Mouse (Mus musculus) c-Kit-positive CD71-positive TER-119-negative erythroid progenitor cells, embryonic 14.5 days (primary cell): ENCODE data around the gene Rac1.
A peak's percentile ranks its signal among the peaks of the same experiment; 100 is the strongest.
"Not testable (repeated sequence)": the region's sequence is repeated elsewhere in the genome, so short reads cannot be mapped to it uniquely, and the experiment has no call there.

Experiments
- DNase-seq: peaks from one replicate; pipeline ENCODE4 v3.0.0-alpha.2; 2013; ENCODE audit warnings: low read depth

Rac1 gene

DNA sequence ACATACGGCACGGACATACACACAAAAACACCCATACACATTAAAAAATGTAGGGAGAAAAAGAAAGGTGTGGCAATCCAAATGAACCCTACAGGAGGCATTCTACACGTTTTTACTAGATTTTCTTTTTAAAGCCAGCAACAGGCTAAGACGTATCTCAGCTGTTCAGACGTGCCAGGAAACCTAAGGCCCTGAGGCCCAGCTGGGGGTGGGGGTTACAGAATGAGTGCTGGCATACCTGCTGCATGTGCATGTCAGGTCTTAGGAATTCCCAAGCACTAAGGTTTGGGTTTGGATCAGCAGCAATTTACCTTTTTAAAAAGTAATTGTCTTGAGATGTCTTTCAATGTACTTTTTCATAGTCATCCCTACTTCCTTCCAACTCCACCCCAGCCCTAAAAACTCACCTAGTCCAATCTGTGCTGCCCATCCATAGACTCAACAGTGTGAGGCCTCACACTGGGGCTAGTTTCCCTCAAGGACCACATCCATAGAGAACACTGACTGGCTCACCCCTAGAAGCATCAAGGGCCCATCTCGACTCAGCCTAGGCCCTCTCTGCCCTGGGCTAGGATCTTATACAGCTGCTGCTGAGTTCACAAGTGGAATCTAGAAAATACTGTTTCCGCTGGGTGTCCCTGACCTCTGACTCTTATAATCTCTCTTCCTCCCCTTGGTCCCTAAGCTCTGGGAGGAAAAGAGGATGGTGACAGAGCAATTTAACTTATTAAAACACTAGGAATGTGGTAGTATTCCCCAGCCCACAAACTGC, 2.2 kb downstream of the Rac1 start:
- DNase-seq = no peak

DNA sequence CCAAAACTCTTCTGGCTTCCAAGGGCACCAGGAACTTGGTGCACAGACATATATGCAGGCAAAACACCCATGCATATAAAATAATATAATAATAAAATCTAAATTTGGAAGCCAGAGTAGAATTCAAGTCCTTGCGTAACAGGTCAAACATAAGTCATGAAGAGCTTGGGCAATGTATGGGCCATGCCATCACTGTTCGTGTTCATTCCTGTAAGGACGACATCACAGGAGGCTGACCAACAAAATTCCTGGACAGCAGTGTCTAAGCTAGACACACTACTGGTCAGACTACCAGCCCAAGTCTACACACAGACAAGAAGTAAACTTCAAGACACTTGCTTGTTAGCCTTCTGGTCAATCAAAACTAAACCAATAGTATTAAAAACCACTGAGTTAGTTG, 5.0 kb downstream of the Rac1 start:
- no peak for DNase-seq

DNA sequence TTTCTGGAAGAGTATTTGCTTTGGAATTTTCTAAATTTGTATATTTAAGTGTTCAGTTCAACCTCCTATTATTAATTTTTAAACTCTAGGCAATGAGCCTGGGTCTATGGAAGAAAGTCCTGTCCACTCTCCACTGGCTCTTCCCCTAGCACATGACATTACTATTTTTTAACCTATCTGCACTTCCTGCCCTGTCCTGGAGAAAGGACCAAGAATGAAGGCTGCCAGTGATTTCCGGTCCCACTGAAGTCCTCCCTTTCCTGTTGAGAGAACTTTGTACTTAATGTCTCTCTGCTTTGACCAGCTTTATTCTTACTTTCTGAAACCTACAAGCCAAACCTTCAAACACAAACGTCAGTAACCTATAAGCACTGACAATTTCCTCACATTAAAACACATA, 7.4 kb downstream of the Rac1 start:
- no peak for DNase-seq

DNA sequence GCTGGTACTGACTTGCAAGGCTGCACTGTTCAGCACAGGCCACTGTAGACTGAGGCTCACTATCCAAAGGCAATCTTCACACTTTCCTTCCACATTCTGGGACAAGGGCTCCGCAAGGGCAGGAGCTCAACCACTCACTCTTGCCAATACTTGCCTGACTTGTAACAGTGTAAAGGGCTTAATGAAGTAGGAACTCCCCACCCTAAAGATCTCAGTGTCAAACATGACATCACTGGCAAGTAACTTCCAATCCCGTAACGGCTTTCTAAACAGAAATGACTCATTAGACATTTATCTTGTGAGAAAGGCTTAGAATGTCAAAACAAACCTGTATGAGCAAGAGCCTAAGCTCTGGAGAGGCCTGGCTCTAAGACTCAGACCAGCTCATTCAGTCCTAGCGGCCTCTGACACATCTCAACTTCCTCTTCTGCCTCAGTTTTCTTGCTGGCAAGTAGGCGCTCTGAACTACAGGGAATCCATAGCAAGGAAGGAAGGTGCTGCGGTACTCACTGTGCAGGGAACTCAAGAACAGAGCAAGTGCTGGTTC, 9.7 kb downstream of the Rac1 start:
- DNase-seq = no peak

DNA sequence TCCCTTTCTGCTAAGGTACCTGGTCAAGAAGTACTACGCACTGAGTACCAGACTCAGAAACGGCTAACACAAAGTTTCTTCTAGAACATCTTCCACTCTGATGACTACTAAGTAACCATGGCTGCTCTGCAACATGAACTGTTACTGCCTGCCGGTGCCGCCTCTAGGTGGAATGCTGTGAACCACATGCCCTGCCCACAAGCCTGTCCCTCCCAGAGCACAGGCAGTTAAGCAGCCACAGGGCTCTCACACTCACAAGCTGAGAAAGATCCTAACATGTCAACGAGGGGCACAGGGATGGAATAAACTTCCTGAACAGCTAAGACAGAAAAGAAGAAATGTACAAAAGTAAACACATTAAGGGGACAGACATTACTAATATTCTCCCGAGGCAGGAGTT, 10.4 kb downstream of the Rac1 start:
- DNase-seq = no peak

DNA sequence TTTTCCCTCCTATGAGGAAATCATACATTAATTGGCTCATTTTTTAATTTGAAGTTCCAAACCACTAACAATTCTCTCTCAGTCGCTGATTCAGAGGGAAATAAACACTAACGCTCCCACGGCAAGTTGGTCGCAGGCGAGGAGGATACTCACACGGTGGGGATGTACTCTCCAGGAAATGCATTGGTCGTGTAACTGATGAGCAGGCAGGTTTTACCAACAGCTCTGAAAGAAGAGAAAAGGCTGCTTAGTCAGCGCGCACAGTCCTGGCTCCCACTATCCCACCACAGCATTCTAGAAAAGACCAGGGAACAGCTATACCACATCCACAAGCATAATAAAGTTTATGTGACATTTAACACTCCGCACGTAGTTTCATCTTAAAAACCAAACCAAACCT, 10.8 kb downstream of the Rac1 start:
- no peak for DNase-seq

DNA sequence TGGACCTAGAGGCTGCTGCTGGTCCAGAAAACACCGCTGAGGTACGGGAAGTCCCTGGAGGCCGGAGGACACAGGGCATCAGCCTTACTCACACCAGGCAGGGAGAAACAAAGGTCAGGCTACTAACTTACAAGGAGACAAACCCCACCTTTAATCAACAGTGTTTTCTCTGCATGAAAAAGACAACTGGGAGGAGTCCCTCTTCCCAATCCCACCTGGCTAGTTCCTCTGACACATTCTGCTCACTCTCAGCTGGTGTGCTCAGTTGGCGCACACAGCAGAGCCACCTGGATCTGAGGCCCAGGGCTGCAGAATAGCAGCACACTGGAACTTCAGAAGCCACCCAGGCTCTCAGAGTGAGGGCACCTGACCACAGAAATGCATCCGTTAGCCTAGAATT, 13.0 kb downstream of the Rac1 start:
- no peak for DNase-seq

DNA sequence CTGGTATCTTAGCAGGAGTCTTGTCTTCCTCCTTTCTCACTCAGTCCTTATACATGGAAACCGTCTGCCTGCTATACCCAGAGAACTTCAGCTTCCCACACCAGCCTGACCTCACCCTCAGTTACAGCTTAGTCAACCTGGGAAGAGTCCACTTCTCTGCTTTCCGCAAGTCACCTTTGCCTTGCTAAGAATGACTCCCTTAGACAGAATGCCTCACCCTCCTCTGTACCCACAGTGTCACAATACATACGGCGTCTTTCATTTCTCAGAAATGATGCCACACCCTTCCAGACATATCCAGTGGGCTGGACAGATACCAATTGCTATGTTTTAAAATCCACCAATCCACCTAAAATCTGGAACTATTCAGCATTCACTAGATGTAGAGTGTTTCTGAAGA, 15.5 kb downstream of the Rac1 start:
- DNase-seq = peak; percentile 72

DNA sequence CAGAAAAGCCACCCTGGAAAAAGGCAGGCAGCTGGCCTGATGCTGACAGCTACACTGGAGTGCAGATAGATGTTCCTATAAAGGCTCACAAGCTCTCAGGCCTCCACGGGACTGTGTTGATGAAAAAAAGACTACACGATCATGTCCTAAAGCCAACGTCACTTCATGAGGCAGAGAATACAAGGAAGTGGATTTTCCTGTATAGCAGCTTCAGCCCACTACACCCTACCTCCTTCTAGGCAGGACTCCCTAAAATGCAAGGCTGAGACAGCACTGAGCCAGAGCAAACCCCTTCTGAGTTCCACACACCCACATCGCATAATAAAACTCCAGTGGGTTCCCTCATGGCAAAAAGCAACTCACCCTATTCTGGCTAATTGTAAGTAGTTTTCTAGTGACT, 16.3 kb downstream of the Rac1 start:
- DNase-seq = no peak

DNA sequence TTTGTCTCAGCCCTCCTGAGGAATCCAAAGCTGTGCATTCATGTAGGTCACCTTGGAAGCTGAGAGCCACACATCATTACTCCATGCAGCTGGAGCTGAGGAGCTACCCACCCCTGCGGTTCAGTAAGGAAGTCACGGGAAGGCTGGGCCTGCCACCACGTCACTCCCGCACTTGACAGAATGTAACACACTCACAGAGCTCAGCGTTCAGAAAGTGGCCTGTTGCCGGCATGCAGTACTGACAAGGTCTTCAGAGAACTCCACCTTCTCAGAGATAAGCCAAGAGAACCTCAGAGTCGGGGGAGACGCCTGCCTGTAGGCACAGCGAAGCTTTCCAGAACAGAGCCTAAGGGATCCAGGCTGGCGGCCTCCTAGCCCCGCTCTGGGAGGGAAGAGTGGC, 18.1 kb downstream of the Rac1 start:
- DNase-seq = peak; percentile 59

DNA sequence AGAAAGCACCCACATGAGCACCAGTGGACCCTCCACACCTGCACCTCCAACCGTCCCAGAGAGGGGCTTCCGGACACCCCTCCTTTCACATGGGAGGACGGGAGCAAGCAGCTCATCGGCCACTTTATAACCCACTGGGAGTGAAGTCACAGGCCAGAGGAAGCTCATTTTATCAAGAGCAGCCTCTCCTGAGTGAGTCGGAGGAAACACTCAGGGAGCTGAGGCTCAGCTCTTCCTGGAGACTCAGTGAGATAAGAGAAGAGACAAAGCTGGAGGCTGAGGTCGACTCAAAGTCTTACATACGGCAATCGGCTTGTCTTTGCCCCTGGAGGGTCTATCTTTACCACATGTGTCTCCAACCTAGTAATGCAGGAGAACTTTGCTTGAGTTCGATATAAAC, 18.5 kb downstream of the Rac1 start:
- DNase-seq = peak; percentile 37

DNA sequence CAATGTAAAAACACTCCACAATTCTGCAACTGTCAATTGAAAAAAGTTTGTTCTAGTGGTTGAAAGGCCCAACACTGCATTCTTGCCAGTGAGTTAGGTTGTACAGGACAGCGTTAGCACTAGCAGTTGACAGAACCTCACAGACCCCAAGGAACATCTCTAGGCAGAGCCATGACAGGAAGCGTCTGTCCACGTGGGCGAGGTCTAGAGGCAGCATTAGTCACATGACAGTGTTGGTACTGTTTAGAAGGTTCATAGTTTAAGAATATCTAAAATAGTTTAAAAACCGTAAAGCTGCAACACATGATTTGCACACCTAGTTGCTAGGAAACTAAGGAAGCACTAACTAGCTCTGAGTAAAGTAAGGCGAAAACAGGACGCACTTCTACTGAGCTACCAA, 22.3 kb downstream of the Rac1 start:
- DNase-seq = no peak

DNA sequence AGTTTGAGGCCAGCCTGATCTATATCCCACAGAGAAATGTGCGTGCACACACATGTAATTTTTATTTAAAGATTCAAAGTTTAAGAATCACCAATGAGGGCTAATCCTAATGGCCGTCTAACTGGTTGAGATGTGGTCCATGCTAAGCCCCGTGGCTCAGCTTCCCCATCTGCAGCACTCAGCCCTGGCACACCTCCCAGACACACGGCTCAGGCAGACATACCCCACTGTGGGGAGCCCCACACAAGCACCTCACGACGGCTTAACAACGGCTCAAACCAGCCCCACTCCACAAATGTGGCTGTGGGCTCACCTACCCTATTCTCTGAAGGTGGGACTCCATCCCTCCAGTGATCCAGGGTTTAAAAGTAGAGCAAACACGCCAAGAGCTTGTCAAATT, 22.8 kb downstream of the Rac1 start:
- no peak for DNase-seq

DNA sequence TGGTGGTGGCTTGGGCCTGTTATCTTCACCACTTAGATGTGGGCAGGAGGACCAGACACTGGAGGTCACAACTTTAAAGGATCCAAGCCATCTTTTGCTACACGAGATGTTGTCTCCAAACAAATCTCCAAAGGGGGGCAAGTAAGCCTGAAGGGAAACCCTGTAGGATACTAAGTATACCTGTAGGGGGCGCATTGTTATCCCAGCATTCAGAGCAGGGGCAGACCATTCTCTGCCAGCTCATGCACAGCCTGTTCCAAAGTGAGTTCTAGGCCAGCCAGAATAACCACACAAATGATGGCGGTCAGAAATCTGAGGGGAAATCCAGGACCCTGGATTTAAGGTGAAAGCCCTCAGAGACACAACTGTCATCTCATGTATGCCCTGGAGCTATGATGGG, 23.4 kb downstream of the Rac1 start:
- peak; percentile 46 for DNase-seq

DNA sequence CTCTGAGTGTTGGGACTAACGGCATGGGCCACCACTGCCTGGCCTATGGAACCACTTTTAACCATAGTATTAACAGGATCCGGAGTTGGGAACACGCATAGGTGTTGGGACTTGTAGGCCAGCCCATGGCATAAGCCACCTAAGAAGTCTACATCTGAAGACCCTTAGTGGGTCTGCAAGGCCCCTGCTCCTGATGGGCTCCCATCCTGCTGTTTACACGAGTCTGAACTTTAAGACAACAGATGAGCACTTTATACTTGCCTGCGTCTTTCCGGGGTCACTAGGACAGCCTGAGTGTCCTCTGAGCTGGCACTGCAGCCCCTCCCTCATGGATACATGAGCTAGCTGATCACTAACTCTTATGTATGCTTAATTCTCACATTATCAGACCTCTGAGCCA, 24.1 kb downstream of the Rac1 start:
- DNase-seq = no peak

DNA sequence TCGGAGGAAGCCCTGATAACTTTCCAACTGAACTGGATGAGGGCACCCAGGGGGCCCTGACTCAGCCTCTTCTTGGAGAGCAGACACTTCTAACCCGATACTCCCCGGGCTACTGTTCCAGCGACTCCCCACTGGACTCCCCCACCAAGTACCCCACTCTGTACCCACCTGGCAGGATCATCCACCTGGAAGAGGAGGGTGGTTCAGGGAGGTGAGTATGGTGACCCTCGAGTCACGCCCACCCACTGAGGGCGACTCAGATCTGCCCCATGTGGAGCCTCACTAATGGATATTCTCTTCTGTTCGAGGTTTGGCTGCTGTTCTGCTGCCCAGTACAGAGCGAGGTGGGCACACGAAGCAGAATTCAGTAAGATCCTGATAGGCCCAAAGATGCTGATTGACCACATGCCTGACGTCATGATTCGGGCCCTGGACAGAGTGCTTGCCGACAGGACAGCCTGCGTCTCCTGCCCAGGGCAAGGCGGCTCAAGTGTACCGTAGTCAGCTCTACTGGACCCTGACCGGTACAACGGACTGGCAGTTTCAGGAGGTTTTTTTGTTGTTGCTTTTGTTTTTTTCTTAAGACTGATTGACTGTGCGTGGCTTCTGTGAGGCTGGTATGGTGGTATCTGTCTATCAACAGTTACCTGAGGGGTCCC, 24.8 kb downstream of the Rac1 start:
- no peak for DNase-seq

DNA sequence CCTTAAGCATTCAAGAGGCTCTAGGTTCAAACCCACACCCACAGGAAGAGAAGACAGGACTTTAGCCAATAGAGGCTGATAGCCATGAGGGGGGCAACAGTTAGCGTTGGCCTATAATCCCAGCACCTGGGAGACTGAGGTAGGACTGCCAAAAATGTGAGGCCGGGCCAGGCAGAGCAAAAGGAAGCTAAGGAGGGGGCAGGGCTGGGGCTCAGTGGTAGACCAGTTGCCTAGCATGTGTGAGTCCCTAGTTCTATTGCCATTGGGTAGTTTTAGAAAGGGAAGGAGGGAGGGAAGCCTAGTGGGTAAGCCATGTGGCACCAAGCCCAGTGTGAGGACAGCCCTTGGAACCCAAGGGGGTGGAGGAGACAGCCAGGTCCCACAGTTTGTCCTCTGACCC, 26.2 kb downstream of the Rac1 start:
- DNase-seq = no peak

DNA sequence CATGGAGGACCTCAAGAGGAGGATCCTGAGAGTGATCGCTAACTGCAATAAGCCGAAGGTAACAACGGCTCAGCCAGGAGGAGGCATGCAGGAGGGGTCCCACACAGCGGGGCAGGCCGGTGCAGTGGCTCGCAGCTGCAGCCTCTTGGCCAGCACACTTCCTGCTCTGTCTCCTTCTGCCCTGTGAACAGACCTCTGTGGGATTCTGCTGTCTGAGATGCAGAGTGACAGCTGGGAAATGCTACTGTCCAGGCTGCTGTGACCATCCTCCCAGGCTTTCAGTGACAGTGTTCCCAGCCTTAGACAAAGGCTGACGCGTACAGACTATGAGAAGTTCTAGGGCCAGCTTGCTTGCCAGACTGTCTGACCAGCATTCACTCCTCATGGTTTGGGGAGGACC, 26.7 kb downstream of the Rac1 start:
- no peak for DNase-seq

DNA sequence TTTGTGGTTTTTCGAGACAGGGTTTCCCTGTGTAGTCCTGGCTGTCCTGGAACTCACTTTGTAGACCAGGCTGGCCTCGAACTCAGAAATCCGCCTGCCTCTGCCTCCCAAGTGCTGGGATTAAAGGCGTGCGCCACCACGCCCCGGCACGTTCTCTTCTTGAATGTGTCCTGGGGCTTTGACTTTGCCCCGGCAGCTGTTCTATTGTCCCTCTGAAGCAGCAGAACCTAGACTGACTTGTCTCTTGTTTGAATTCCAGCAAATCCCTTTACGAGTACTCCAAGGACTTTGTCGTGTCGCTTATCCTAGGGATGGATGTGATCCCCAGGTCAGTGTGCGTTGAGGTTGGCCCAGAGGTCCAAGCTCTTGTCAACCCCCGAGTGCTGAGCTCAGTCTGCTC, 27.1 kb downstream of the Rac1 start:
- not testable (repeated sequence) for DNase-seq

DNA sequence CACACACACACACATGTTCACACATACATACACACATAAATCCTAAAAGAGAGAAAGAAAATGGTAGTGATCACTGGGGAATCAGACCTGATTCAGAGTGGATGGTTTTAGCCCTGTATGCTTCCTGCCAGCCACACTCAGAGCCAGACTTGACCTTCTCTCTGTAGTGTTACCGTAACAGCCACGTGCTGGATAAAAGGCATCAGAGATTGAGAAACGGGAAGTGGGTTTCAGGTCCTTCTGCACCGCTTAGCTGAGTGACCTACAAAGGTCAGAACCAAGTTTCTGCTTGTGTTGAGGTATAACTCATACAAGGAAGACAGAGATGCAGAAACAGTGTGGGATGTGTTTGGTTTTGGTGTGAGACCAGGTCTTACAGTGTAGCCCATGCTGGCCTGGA, 28.1 kb downstream of the Rac1 start:
- no peak for DNase-seq

DNA sequence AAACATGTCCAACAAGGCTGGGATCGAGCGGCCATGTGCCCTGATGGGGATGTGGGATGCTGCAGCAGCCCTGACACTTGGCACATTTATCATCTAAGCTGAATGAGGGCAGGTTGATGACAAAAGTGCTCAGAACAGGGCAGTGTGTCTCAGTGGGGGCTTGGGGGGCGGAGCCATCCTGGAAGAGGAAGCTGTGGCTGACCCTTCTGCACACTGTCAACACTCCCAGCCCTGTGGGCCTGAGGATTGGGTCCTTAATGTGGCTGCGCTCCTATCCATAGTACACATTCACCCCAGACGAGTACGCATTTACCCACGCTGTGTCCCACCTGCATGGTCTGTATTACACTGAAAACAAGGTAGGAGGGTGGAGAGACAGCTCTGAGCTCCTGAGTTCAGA, 28.6 kb downstream of the Rac1 start:
- no peak for DNase-seq

DNA sequence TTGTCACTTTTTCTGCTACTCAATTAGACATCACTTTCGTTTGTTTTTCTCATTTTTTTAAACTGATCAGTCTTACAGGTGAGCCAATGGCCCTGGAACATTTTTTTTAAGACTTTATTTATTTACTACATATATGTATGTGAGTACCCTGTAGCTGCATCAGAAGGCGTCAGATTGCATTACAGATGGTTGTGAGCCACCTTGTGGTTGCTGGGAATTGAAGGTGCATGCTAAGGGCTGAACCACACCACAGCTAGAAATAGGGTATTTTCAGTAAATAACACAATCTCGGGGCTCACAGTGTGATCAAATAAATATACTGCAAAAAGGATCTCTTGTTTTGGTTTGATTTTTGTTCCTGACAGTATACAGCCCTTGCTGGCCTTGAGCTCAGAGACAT, 30.4 kb downstream of the Rac1 start:
- no peak for DNase-seq

DNA sequence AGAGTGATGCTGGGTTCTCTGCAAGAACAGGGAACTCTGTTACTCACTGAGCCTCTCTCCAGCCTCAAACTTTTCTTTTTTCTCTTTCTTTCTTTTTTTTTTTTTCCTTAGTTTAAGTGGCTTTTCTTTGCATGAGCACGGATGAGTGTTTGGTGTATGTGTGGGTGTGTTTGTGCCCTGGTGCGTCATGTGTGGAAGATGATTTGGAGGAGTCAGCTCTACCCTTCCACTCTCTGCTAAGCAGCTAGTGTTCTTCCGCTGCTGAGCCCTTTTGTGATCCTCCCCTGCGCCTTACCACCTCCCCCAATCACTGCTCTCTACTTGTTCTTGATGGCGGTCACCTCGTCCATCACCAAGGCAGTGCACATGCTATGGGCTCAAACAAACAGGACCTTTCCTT, 32.1 kb downstream of the Rac1 start:
- DNase-seq = no peak

DNA sequence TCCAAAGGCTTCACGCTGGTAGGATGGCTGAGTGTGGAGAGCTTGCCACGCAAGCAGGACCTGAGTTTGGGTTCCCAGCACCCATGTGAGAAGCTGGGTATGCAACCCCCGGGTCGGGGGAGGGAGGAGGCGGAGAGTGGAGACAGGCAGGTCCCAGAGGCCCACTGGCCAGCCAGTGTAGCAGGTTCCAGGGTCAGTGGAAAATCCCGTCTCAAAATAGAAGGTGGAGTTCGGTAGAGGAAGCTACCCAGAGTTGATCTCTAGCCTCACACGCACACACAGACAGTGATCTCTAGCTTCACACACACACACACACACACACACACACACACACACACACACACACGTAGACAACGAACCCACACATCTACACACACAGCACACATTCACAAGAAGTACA, 34.7 kb downstream of the Rac1 start:
- DNase-seq = no peak
